Mouse (Mus musculus): ENCODE data around the gene Usp30.

Usp30 gene

DNA sequence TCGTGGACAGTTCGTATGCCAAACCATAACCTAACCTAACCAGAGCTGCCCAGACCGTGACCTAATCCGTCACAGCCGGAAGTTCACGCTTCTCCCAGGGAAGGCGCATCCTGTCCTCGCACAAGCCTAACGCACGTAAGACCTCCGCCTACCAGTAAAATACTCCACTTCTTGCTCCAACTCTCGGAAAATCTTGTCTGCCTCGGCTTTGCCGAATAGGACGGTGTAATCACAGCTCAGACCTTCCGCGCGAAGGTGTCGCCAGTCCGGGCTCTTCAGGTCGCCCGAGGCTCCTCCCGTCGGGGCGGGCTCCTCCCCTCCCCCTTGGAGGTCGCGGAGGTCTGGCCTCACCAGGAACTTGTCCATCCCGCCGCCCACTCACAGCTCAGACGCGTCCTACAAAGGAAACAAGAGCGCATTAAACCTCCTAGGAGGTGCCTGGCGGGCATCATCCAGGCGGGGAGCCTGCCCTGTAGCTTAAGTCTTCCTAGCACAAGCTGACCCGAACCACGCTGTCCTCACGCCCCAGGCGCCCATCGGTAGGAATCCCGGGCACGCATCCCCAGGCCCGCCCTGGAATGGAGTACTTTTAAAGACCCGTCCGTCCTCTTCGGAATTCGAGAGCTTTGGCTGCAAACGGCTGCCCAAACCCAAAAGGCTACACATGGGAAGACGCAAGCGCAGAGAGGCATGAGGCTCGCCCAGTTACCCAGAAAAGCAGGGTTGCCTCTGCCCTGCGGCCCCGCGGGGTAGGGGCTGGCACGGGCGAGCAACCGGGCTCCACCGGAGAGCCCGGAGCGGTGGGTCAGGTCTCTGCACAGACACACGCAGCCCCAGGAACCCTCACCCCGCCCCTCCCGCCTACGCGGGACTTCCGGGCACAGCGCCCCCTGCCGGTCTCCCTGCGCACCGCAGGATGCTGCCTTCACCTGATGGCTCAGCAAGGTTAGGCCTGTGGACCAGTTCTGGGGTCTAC lies 62.4 kb downstream of the Usp30 start, which contains the start of gene Alkbh2:
Gene Alkbh2, minus strand, starts transcription at position 845 of the 976 bp plus-strand sequence.
- peak; percentile 92 for DNase-seq (ENCODE audit: low read depth)

DNA sequence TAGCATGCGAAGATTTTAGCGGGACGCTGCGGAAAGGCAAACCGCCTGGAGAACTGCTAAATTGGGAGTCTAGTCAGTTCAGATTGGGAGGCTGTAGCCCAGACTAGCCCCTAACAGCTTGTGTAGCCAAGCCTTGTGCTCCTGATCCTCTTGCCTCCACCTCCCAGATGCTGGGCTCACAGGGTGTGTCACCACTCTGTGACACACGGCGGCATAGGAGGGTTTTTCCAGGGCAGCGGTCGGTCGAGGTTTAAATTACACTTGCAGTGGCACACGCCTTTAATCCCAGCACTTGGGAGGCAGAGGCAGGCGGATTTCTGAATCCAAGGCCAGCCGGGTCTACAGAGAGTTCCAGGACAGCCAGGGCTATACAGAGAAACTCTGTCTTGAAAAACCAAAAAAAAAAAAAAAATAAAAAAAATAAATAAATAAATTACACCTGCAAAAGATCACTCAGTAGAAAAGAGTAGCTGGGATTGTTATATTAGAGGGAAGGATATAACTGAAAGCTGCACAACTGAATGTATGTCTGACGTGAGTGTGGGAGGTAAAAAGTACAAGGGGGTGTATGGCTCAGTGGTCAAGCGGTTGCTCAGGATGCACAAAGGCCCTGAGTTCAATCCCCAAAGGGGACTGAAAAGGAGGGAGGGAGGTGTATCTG lies 64.4 kb downstream of the Usp30 start:
- DNase-seq (ENCODE audit: low read depth): peak; percentile 29

DNA sequence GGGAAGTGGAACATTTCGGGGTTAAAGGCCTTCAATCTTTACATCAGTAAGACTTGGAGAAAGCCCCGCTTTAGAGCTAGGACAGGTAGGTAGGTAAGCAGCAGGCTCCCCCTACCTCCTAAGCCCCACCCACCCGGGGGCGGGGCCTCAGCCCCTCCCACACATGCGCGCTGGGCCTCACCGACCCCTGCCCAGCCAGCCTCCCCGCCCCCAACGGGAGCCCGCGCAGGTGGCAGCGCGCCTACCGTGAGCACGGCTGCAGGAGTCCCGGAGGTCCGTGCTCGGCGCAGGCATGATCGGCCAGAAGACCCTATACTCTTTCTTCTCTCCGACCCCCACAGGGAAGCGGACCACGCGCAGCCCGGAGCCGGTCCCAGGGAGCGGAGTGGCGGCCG lies 64.9 kb downstream of the Usp30 start, which contains the start of gene Ung:
Gene Ung, plus strand, starts transcription at position 176 of the 395 bp plus-strand sequence.
- peak; percentile 87 for DNase-seq (ENCODE audit: low read depth)

DNA sequence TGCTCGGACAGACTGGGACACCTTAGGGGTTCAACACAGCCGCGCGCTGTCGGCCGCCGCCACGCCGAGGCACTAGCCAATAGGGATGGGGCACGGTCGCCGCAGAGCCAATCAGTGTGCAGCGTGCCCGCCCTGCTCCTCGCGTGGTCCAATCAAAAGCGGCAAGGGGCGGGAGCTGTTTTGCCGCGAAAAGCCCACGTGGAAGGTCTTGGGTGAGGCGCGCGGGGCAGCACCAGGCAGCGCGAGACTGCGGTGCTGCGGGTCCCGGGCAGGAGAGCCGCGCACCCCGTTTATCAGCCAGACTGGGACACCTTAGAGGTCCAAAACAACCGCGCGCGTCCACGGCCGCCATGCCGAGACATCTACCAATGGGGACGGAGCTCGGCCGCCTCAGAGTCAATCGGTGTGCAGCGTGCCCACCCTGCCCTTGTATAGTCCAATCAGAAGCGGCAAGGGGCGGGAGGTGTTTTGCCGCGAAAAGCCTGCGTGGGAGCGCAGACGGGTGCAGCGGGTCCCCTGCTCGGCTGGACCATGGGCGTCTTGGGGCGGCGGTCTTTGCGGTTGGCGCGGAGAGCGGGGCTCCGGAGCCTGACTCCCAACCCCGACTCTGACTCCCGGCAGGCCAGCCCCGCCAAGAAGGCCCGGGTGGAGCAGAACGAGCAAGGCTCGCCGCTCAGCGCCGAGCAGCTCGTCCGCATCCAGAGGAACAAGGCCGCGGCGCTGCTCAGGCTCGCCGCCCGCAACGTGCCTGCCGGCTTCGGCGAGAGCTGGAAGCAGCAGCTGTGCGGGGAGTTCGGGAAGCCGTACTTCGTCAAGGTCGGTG lies 65.6 kb downstream of the Usp30 start:
- DNase-seq (ENCODE audit: low read depth): peak; percentile 96

DNA sequence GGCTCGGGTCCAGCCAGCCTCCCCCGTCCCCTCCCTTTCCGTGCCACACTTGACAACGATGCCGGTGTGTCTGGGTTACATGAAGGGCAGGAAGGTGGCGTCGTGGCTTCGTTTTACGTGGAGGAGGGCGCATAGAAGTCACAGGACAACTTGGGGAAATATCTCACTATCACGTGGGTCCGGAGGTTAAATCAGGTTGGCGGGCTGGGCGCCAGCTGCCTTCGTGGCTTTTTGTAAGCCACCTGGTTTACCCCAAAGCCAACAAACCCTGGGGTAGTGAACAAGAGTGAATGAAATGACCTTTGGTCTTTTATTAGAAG lies 66.2 kb downstream of the Usp30 start:
- peak; percentile 89 for DNase-seq (ENCODE audit: low read depth)

DNA sequence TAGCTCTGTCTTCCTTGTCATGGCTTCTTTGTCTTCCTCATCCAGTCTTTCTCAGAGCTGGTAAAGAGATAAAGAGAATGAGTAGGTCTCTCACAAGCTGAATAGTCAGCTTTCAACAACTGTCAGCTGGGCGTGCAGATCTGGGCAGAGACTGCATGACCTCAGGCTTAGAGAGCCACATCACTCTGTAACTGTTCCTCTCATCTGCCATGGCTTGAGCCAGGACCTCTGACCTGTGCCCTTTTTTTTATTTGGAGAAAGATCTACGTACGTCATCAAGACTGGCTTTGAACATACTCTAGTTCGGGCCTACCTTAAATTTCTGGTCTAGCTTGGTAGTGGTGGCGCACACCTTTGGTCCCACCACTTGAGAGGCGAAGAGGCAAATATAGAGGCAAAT lies 67.6 kb downstream of the Usp30 start:
- DNase-seq (ENCODE audit: low read depth): no peak

DNA sequence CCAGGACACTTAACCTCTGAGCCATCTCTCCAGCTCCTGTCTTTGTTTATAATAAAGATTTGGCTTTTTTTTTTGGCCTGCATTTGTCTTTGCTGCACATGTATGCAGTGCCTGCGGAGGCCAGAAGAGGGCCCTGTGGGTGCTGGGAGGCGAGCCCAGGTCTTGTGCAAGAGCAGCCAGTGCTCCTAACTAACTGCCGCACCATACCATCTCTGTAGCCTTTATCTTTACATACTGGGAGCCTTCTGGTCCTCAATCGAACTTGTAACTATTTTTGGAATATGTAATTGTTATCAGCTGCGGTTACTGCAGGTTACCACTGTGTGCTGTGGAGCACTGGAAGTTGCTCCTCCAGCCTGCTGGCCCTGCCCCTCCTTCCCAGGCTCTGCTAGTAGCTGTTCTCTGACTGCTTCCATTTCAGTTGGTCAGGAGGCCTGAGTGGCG lies 68.9 kb downstream of the Usp30 start:
- DNase-seq (ENCODE audit: low read depth): peak; percentile 31

DNA sequence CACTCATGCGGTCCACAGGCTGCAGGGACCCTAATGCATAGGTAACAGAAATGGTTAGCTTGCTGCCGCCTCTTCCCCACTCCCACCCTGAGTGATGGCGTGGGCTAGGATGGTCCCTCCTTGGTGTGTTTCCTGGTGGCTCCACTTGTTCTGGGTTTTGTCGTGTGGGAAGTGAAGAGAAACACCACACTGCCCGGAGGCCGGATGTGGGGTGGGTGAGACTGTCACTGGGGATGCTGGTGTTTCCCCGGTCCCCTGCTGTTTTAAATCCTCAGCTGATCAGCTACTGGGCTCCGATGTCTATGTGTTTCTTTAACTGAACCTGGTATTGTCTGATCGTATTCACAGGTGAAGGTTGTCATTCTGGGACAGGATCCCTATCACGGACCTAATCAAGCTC lies 70.3 kb downstream of the Usp30 start:
- DNase-seq (ENCODE audit: low read depth): peak; percentile 66

DNA sequence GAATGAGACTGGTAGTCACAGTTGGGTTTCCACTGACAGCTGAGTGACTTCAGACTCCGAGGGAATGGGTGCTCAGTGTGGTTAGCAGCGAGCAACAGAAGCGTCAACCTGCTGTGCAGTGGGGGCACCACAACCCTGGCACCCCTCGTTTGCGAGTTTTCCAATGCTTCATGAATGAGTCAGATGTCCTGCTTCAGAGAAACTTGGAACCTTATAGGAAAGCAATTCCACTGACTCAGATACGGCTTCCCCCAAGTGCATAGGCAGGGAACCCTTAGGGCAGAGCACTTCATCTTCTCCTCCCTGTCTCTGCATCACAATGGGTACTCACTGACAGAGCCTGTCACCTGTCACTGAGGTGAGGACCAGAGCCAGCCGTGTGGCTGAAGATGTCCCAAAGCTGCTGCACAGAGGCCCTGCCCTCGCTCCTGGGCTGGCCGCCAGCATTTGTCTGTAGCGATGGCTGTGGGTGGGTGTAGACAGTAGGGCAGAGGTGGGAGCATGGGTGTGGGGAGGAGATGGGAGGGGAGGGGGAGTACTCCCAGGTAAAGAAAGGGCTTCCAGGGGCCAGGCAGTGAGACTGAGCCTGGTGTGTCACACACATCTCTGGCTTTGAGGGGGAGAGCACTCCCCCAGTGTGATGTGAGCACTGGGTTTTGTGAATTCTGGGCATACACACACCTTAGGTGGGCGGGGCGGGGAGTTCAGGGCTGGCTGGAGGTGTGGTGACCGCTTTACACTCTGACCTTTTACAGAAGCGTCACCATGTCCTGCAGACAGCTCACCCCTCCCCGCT lies 72.4 kb downstream of the Usp30 start:
- no peak for DNase-seq (ENCODE audit: low read depth)

DNA sequence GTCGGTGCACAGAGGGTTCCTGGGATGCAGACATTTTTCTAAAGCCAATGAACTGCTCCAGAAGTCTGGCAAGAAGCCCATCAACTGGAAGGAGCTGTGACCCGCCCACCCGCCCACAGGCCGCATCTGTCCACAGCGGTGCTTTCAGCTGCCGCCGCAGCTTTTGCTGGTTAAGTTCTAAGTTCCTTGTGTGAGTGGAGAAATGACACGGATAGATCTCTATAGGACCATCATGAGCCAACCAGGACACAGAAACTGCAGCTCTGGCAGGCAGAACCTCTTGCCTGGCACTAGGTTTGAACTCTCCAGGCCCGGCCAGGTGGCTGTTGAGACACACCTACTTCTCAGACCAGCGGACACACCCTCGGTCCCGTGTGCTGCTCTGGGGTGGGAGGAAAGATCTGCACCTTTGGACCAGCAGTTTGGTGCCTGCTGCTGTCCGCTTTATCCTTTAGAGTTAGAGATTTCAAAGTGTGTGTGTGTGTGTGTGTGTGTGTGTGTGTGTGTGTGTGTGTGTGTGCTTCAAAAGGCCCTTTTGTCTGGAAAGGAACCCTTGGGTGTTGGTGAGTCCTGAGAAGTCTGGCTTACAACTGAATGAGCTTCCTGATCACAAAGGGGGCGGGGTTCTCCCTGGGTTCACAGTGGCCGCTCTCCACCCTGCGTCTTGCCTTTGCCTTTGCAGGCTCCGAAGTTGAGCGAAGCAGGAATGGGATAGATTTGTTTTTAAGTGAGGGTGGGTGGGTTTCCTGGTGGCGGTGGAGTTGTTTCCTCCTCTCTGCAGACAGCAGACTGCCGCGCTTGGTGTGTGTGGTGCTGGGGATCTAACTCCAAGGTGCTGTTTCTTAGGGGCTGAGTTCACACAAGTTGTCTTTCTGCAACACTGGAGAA lies 73.3 kb downstream of the Usp30 start:
- DNase-seq (ENCODE audit: low read depth): no peak

DNA sequence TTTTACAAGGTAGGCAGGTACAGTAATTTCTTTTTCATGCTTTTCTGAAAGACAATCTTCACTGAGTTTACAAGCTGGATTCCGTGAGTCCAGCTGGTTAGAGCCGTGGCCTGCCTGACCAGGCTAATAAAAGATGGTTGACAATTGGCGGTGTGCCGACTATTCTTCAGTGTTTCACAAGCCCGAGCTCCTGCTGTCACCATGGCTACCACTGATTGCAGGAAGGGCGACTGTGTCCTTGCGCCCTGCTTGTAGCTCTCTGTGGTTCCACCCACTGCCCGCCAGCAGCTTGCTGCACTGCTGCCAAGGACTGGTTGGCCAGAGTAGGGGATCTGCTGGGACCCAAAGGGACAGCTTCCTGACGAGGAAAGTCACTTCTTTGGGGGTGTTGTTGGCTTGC lies 73.9 kb downstream of the Usp30 start:
- no peak for DNase-seq (ENCODE audit: low read depth)

DNA sequence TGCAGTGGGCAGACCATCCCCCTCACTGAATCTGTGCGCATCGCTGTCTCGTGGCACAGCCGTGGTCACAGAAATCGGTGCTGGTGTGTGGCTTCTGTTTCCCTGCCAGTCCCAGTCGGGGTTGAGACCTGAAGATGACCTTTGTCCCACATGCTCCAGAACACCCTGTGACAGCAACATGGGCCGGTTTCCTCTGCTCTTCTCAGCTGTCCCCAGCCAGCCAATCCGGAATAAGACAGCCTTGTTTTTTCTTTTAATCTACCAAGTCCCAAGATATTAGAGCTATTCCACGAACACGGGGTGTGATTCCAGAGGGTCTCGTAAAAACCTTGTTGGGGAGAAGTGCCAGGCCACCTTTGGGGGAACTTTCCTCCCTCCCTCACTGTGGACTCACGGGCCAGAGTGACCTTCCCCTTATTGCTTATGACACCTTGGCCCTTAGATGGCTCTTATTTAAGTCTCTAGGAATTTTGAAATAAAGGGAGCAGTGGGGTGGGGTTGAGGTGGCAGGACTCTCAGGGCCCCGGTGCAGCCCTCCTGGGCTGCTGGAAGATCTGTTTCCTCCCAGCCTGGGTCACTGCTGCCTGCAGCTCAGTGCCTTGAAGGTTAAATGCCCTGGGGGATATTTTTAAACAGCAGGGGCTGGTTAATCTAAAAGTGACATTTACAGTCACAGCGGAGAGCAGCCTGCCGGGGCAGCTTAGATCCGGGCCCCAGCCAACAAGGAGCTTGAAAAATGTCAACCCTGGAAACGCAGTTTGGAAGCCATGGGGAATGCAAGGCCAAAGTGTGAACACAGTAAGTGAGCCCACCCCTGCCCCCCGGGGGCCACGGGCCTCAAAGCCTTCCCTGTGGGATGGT lies 81.0 kb downstream of the Usp30 start, which contains the start of gene Acacb:
Gene Acacb, plus strand, starts transcription at position 508 of the 861 bp plus-strand sequence.
- no peak for DNase-seq (ENCODE audit: low read depth)

DNA sequence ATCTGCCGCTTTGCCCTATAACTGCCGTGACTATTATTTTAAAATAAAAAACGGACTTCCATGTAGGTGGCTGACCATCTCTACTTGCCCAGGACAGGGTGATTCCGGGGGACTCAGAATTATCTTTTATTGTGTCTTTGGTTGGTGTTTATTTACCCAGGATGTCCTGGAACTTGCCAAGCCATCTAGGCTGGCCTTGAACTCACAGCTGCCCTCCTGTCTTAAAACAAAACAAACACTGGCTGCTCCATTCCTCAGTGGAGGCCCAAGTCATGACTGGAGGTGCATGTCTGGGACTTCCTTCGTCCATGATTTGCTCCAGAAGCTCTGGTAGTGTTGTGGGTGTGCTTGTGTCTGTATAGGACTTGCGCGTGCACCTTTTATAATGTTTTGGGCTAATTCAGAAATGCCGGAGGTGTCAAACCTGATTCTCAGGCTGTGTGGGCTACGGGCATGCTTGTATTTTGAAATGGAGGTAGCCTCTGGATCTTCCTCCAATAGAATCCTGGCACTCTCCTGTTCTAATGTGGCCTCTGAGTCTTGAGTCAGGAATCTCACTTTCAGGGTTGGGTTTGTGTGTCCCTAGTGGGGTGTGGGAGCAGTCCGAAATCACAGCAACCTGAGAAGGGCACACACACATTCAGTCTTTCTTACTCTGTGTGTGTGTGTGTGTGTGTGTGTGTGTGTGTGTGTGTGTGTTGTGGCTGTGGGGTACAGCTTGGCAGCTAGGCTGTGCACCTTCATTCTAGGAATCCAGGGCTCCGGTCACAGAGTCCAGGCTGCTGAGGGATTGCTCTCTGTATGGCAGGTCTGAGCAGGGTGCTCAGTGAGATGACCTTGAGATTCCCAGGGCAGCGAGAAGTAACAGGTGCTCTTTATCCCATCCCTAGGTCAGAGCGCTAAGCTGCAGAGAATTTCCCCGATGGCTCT lies 82.0 kb downstream of the Usp30 start:
- DNase-seq (ENCODE audit: low read depth): no peak

DNA sequence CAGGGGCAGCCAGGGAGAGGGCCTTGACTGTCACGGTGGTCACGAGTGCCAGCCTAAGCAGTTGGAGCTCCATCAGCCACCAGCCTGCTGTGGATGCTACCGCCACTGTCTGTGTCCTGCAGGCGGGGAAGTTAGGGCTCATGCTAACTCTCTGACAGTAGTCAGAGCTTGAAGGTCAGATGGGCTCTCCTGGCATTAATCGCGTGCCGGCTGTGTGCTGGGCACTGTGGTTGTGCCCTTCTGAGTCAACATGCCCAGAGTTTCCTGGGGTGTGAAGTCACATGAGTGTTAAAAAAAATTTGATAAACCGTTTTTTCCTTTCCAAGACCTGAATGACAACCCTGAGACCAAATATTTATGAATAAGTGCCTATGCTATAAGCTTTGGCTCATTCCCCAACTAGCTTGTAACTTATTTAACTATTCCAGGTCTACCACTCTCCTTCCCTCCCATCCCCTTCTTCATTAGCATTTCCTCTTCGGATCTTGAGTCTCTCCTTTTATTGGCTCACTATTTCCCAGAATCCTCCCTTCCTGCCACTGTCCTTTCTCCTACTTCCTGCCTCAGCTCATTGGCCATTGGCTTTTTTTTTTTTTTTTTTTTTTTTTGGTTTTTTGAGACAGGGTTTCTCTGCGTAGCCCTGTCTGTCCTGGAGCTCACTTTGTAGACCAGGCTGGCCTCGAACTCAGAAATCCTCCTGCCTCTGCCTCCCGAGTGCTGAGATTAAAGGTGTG lies 87.3 kb downstream of the Usp30 start:
- DNase-seq (ENCODE audit: low read depth): no peak

DNA sequence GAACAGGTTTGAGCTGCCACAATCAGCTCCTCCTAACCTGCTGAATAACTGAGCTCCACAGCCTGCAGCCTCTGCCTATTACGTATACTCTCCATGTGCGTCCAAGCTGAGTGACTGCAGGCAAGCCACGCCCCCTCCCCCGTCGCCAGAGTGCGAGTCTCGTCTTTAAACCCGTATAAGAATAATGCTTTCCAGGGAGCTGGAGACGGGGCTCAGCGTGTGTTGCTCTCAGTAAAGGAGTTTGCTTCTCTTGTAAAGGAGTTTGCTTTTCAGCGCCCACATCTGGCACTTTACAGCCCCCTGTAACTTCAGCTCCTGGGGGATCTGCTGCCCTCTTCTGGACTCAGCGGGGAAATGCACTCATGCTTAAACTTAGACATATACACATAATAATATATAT lies 88.2 kb downstream of the Usp30 start:
- DNase-seq (ENCODE audit: low read depth): peak; percentile 31

DNA sequence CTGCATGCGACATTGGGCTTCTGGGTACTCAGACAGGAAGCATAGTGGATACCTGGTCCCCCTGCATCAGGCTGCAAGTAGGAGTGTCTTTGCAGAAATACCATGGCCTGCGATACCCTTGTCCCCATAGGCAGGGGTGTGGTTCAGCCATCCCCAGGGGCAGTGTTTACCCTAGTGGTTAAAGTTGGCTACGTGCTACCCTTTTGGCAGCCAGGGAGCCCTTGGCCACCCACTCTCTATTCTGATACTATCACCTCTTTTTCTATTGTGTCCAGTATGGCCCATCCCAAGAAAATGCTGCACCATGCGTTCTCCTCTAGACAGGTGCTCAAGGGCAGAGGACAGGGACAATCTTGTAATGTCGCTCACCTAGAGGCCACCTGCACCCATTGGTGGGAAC lies 89.5 kb downstream of the Usp30 start:
- no peak for DNase-seq (ENCODE audit: low read depth)

DNA sequence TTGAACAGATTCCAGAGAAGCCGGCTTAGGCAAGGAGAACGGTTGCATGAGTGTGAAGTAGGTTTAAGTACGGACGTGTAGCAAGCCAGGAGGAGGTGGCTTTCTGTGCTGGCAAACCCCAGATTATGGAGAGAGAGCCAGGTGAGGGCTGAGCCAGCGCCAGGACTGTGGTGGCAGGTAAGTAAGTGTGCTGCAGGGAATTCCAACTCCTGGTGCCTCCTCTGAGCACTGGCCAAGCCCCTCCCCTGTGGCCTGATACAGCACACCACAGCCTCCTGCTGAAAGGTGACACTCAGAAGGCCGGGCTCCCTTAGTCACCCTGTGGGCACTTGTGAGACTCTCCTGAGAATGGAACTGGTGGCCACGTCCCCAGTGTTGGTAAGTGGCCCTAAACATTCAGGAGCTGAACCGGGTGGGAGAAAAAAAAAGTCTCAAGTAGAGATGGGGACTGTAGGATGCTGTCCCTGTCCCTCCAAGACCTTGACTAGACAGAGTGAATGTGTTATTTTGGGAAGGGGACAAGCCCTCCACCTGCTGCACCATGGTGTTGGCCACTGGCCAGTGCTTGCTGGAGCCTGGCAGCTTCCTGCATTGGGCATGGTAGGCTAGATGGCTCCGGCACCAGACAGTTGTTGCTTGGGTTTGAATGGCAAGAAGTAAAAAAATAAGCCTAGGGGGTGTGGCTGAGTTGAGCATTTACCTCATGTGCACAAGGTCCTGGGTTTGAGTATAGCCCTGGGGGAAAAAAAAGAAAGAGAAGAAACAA lies 90.1 kb downstream of the Usp30 start:
- DNase-seq (ENCODE audit: low read depth): no peak

Measured in induced T-regulatory cell, adult 2 months (primary cell).